Mouse (Mus musculus): ENCODE data around the gene Tcf3. TPM values are rescaled to one million over a fixed set of nuclear protein-coding genes. Genes with fewer than 3 reads are reported as not detected.

Gene Tcf3
- polyA plus RNA-seq, 1 experiment from 2014 or later, result 110 TPM

- peaks cover under 1% of the 10 kb centered on the region for H3K36me3 ChIP-seq (ENCODE audit: control insufficient read depth, insufficient read depth, low read length)
- H3K4me1 ChIP-seq (replicated peaks; ENCODE audit: control insufficient read depth, insufficient read depth, low read length), result 0 out of 2 replicates have a peak, but pooled peaks cover 2% of the 10 kb centered on the region
- no peak for ATAC-seq (ENCODE audit: low FRiP score)
- H3K27me3 ChIP-seq (ENCODE audit: control insufficient read depth, insufficient read depth, low read length), result 0 out of 2 replicates have a peak, but pooled peaks cover 2% of the 10 kb centered on the region
- H3K9ac ChIP-seq (ENCODE audit: low read depth, low read length), result no peak overlapping the region
- H3K9me3 ChIP-seq (ENCODE audit: control insufficient read depth, low read length), result no peaks in the 10 kb centered on the region
- WGBS, result 83% methylated on average over 3 of the region's 3 CpGs
- no peak overlapping the region for H3K4me2 ChIP-seq (replicated peaks; ENCODE audit: low read depth, low read length)
- H3K4me3 ChIP-seq (ENCODE audit: low read depth, low read length), result no peak overlapping the region
- no peak overlapping the region for H3K27ac ChIP-seq (ENCODE audit: low read depth, low read length)
- no peak for DNase-seq (ENCODE audit: low spot score)
Measured at GRCm38 (mm10) chr10:80434823-80435222, 1.4 kb upstream of the Tcf3 start.

GRCm38 (mm10) chr10:80434233-80434592 lies 766 bp upstream of the Tcf3 start:
- H3K4me1 ChIP-seq (replicated peaks; ENCODE audit: control insufficient read depth, insufficient read depth, low read length), result 0 out of 2 replicates have a peak, but pooled peaks cover 2% of the 10 kb centered on the region
- H3K4me2 ChIP-seq (replicated peaks; ENCODE audit: low read depth, low read length), result no peak overlapping the region
- H3K36me3 ChIP-seq (ENCODE audit: control insufficient read depth, insufficient read depth, low read length), result peaks cover 2% of the 10 kb centered on the region
- H3K4me3 ChIP-seq (ENCODE audit: low read depth, low read length), result peak overlapping the region; percentile 98
- DNase-seq (ENCODE audit: low spot score) (no peak), ATAC-seq (ENCODE audit: low FRiP score) (no peak; the same call in 1 of the 2 replicates)
- 0 out of 2 replicates have a peak overlapping the region, but pooled peaks have one; percentile 15 for H3K9ac ChIP-seq (ENCODE audit: low read depth, low read length)
- H3K27me3 ChIP-seq (ENCODE audit: control insufficient read depth, insufficient read depth, low read length), result 0 out of 2 replicates have a peak, but pooled peaks cover 2% of the 10 kb centered on the region
- no peak overlapping the region for H3K27ac ChIP-seq (ENCODE audit: low read depth, low read length)
- H3K9me3 ChIP-seq (ENCODE audit: control insufficient read depth, low read length), result no peaks in the 10 kb centered on the region
- 10% methylated on average over 8 of the region's 8 CpGs for WGBS

DNA sequence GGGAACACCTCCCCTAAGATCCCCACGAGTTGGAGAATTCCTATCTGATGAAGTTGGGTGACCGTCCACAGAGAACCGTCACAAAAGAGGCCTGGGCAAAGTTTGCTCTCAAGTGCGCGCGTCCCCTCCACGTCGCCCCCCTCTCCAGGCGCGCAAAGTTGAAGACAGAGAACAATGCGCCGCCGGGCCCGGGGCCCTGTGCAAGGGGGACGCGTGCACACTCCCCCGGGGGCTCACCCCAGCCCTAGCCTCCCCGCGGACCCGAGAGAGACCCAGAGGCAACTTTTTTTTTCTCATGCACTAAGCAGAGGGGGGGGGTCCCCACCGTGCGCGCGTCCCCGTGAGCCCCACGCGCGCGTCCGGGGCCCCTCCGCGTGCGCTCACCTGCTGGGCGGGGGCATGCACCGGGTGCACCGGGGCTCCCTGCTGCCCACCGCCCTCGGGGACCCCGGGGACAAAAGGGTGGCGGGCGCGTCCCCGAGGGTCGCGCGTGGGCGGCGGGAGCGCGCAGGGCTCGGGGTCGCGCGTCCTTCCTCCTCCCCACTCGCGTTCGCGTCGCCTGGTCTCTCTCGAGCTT lies 423 bp downstream of the Tcf3 start:
- Histone ChIP-seq H3K4me2 (replicated peaks; ENCODE audit: low read depth, low read length) (peak overlapping the region; percentile 74), H3K4me1 (replicated peaks; ENCODE audit: control insufficient read depth, insufficient read depth, low read length) (0 out of 2 replicates have a peak, but pooled peaks cover 2% of the 10 kb centered on the region), H3K36me3 (ENCODE audit: control insufficient read depth, insufficient read depth, low read length) (peaks cover 11% of the 10 kb centered on the region), H3K27me3 (ENCODE audit: control insufficient read depth, insufficient read depth, low read length) (0 out of 2 replicates have a peak, but pooled peaks cover 2% of the 10 kb centered on the region), H3K9me3 (ENCODE audit: control insufficient read depth, low read length) (no peaks in the 10 kb centered on the region), H3K27ac (ENCODE audit: low read depth, low read length) (peak overlapping the region; percentile 84), H3K4me3 (ENCODE audit: low read depth, low read length) (peak overlapping the region; percentile 98), H3K9ac (ENCODE audit: low read depth, low read length) (peak overlapping the region; percentile 99)
- WGBS, result under 1% methylated on average over 51 of the region's 60 CpGs
- ATAC-seq (ENCODE audit: low FRiP score) (peak; percentile 41; the same call in 1 of the 2 replicates), DNase-seq (ENCODE audit: low spot score) (peak; percentile 77)

DNA sequence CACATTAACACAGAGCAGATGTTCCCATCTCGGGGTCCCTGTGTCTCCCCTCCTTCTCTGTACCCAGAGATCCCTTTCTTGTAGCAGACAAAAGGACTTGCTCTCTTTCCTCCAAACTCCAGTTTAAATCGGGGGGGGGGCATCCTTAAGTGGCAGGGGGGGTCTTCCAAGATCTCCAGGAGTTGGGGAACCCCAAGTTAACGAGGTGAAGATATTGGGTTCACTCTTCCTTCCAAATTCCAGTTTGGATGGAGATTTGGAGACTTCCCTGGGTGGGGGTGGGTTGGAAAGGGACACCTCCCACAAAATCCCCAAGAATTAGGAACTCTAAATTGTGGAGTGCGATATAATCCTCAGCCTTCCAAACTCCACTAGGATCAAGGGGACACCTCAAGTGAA lies 1.1 kb downstream of the Tcf3 start:
- Histone ChIP-seq H3K9ac (ENCODE audit: low read depth, low read length) (peak overlapping the region; percentile 99), H3K27ac (ENCODE audit: low read depth, low read length) (peak overlapping the region; percentile 84; the same call in 1 of the 2 replicates), H3K4me3 (ENCODE audit: low read depth, low read length) (peak overlapping the region; percentile 98), H3K9me3 (ENCODE audit: control insufficient read depth, low read length) (no peaks in the 10 kb centered on the region), H3K4me2 (replicated peaks; ENCODE audit: low read depth, low read length) (peak overlapping the region; percentile 74), H3K27me3 (ENCODE audit: control insufficient read depth, insufficient read depth, low read length) (0 out of 2 replicates have a peak, but pooled peaks cover 2% of the 10 kb centered on the region), H3K36me3 (ENCODE audit: control insufficient read depth, insufficient read depth, low read length) (peaks cover 16% of the 10 kb centered on the region), H3K4me1 (replicated peaks; ENCODE audit: control insufficient read depth, insufficient read depth, low read length) (0 out of 2 replicates have a peak, but pooled peaks cover 2% of the 10 kb centered on the region)
- no peak for DNase-seq (ENCODE audit: low spot score)
- ATAC-seq (ENCODE audit: low FRiP score), result no peak
- WGBS, result 0% methylated on average over 4 of the region's 4 CpGs

DNA sequence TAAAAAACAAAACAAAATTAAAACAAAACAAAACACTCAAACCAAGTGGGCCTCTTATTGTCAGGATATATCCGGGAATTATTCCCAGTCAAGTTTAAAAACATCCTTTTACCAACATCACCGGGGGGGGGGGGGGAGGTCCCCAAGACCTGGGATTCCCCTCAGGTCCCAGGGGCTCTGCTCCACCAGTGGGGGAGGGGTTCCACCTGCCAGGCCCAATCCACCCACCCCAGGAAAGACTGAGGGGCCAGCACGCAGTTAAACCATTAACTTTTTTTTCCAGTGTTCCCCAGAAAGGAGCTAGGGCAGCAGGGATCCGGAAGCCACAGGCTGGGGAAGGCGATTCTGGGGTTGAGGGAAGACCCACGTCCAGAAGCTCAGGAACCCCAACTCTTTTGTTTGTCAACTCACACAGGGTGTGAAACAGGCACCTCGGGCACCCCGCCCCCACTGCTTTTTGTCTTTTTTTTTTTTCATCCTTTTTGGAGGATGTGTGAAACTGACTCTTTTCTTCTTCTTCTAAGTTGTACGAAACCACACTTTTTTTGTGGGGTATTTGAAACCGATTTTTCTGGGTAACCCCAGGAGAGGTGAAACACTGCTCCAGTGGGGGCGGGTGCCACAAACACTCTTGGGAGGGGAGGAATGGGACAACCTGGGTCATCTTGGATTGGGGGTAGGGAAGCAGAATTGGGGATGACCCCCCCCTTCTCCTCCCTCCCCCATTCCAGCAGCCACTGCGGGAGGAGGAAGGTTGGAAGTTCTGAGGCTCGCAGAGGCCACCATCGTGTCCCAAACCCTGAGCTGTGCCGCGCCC lies 1.7 kb downstream of the Tcf3 start:
- 0 out of 2 replicates have a peak, but pooled peaks cover 2% of the 10 kb centered on the region for H3K27me3 ChIP-seq (ENCODE audit: control insufficient read depth, insufficient read depth, low read length)
- H3K4me1 ChIP-seq (replicated peaks; ENCODE audit: control insufficient read depth, insufficient read depth, low read length), result 0 out of 2 replicates have a peak, but pooled peaks cover 2% of the 10 kb centered on the region
- ATAC-seq (ENCODE audit: low FRiP score) (no peak), DNase-seq (ENCODE audit: low spot score) (no peak)
- 21% methylated on average over 16 of the region's 16 CpGs for WGBS
- H3K9ac ChIP-seq (ENCODE audit: low read depth, low read length), result peak overlapping the region; percentile 99
- peak overlapping the region; percentile 84; the same call in 1 of the 2 replicates for H3K27ac ChIP-seq (ENCODE audit: low read depth, low read length)
- peak overlapping the region; percentile 74 for H3K4me2 ChIP-seq (replicated peaks; ENCODE audit: low read depth, low read length)
- H3K36me3 ChIP-seq (ENCODE audit: control insufficient read depth, insufficient read depth, low read length), result peaks cover 22% of the 10 kb centered on the region
- no peaks in the 10 kb centered on the region for H3K9me3 ChIP-seq (ENCODE audit: control insufficient read depth, low read length)
- H3K4me3 ChIP-seq (ENCODE audit: low read depth, low read length), result peak overlapping the region; percentile 98

GRCm38 (mm10) chr10:80430375-80430980 lies 3.0 kb downstream of the Tcf3 start:
- H3K4me2 ChIP-seq (replicated peaks; ENCODE audit: low read depth, low read length), result 0 out of 2 replicates have a peak overlapping the region, but pooled peaks have one; percentile 3
- no peak overlapping the region; the same call in 1 of the 2 replicates for H3K9ac ChIP-seq (ENCODE audit: low read depth, low read length)
- DNase-seq (ENCODE audit: low spot score) (no peak), ATAC-seq (ENCODE audit: low FRiP score) (no peak)
- no peaks in the 10 kb centered on the region for H3K27me3 ChIP-seq (ENCODE audit: control insufficient read depth, insufficient read depth, low read length)
- H3K4me1 ChIP-seq (replicated peaks; ENCODE audit: control insufficient read depth, insufficient read depth, low read length), result 0 out of 2 replicates have a peak, but pooled peaks cover 2% of the 10 kb centered on the region
- 77% methylated on average over 6 of the region's 8 CpGs for WGBS
- H3K9me3 ChIP-seq (ENCODE audit: control insufficient read depth, low read length), result no peaks in the 10 kb centered on the region
- H3K27ac ChIP-seq (ENCODE audit: low read depth, low read length), result no peak overlapping the region
- no peak overlapping the region for H3K4me3 ChIP-seq (ENCODE audit: low read depth, low read length)
- peaks cover 35% of the 10 kb centered on the region for H3K36me3 ChIP-seq (ENCODE audit: control insufficient read depth, insufficient read depth, low read length)

- Histone ChIP-seq H3K27ac (ENCODE audit: low read depth, low read length) (no peak overlapping the region), H3K9ac (ENCODE audit: low read depth, low read length) (no peak overlapping the region), H3K4me2 (replicated peaks; ENCODE audit: low read depth, low read length) (no peak overlapping the region), H3K36me3 (ENCODE audit: control insufficient read depth, insufficient read depth, low read length) (peaks cover 42% of the 10 kb centered on the region), H3K9me3 (ENCODE audit: control insufficient read depth, low read length) (no peaks in the 10 kb centered on the region), H3K4me3 (ENCODE audit: low read depth, low read length) (no peak overlapping the region), H3K27me3 (ENCODE audit: control insufficient read depth, insufficient read depth, low read length) (no peaks in the 10 kb centered on the region), H3K4me1 (replicated peaks; ENCODE audit: control insufficient read depth, insufficient read depth, low read length) (0 out of 2 replicates have a peak, but pooled peaks cover 2% of the 10 kb centered on the region)
- ATAC-seq (ENCODE audit: low FRiP score) (no peak), DNase-seq (ENCODE audit: low spot score) (no peak)
- WGBS, result 88% methylated on average over 8 of the region's 8 CpGs
Measured at GRCm38 (mm10) chr10:80429800-80430199, 3.6 kb downstream of the Tcf3 start.

DNA sequence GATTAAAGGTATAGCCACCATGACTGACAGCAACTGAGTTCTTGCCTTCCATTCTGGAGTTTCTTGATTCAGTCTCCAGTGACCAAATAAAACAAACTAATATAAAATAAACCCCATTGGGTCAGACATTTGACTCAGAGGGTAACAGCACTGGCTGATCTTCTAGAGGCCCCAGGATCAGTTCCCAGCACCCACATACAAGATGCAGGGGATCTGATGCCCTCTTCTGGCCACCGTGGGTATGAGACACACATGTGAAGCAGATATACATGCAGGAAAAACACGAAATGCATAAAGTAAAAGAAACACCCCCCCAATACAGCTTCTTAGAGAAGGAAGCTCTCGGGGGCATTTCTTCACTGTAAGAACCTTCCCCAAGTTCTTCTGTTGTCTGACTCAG lies 8.4 kb downstream of the Tcf3 start:
- Histone ChIP-seq H3K9ac (ENCODE audit: low read depth, low read length) (no peak overlapping the region), H3K4me2 (replicated peaks; ENCODE audit: low read depth, low read length) (no peak overlapping the region), H3K4me3 (ENCODE audit: low read depth, low read length) (no peak overlapping the region), H3K27me3 (ENCODE audit: control insufficient read depth, insufficient read depth, low read length) (no peaks in the 10 kb centered on the region), H3K27ac (ENCODE audit: low read depth, low read length) (no peak overlapping the region), H3K9me3 (ENCODE audit: control insufficient read depth, low read length) (no peaks in the 10 kb centered on the region), H3K4me1 (replicated peaks; ENCODE audit: control insufficient read depth, insufficient read depth, low read length) (no peaks in the 10 kb centered on the region), H3K36me3 (ENCODE audit: control insufficient read depth, insufficient read depth, low read length) (peaks cover 59% of the 10 kb centered on the region)
- WGBS, result 92% methylated on average over 3 of the region's 3 CpGs
- DNase-seq (ENCODE audit: low spot score) (no peak), ATAC-seq (ENCODE audit: low FRiP score) (no peak)

Measured in hindbrain, embryonic 11.5 days (tissue).